Mouse (Mus musculus) testis, adult 2 months (tissue): Measurements from ENCODE around the gene Akap17b.

Experiments
- CTCF ChIP-seq: fragments of 200-500 bp; IDR thresholded peaks from 2 replicates; pipeline ENCODE4 v1.5.1; 2012; ENCODE audit warnings: low read depth, mild to moderate bottlenecking, inconsistent platforms, low read length, moderate library complexity; ENCODE audit not compliant: control insufficient read depth, insufficient read depth, insufficient replicate concordance
- POLR2A ChIP-seq: fragments of 200-500 bp; IDR thresholded peaks from 2 replicates; pipeline ENCODE4 v1.6.1; 2012; ENCODE audit warnings: low read depth, mild to moderate bottlenecking, inconsistent platforms, low read length, moderate library complexity; ENCODE audit not compliant: control insufficient read depth

DNA sequence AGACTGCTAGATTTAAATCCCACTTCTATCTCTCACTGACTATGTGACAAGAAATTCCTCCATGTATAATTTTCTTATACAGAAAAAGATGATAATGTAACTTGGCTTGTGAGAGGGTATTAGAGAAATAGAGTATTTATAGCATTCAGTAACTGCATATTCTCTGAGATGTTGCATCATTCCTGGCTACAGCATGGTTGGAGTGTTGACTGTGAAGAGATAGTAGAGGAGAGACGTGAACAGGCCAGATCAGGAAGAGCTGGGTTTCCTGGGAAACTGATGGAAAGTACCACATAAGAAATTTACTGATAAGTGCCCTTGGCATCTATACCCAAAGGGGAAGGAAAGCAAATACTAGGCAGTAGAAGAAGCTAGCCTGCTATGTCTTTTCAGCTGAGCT, 54.1 kb downstream of the Akap17b start:
- no peak for TF ChIP-seq POLR2A
- TF ChIP-seq CTCF, result no peak
